Mouse (Mus musculus) cerebellum, postnatal 36 days (tissue): ENCODE measurements around the gene Hapln2.
A peak's percentile ranks its signal among the peaks of the same experiment; 100 is the strongest.

Experiments
- DNase-seq, 2 experiments: peaks; one replicate each; pipeline ENCODE4 v3.0.0; 2021 to 2022; ENCODE audit warnings: mixed read lengths in 2 of 2

The Hapln2 gene

DNA sequence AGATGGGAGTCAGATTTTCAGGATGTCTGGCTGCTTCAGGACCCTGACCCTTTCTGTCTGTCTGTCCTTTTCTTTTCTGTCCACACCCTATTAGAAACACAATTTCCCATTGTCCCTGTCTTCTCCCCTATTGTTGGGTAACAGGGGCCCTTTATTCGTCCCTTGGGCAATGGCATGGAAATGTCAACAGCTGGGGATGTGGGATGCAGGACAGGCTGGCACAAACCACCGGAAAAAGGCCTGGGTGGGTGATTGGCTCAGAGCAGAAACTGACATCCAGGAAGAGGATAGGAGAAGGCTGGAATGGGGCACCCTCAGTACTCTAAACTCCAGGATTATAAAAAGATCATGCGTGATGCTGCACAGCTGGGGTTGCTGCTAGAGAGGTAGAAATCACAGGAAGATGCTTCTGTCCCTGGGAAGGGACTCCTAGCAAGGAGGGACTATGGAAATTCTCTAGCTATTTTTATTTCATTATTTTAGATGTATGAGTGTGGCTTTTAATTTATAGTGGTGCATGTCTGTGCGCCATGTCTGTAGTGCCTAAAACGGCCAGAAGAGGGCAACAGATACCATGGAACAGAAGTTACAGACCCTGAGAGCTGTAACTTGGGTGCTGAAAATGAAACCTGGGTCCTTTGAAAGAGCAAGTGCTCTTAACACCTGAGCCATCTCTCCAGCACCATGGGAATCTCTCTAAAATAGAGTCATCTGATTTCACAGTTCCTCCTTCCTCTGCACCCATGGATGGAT, at the start of gene Hapln2:
Gene Hapln2 (minus strand): TSS at position 150 of the 753 bp plus-strand sequence.
- DNase-seq = no peak

DNA sequence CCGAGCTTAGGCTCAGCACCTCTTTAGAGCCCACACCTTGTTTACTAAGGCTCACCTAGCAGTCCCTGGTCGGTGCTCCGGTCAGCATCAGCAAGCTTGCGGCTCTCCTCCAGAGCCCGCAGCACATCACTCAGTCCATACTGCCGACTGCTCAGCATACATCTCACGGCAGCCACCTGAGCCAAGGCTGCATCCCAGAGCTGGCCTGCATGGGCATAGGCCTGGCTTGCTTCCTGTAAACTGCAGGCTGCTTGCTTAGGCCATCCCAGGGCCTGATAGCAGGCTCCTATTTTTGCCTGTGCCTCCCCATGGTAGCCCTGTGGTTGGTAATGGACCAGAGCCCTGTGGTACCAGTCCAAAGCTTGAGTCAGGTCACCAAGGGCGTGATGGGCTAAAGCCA, 47.4 kb upstream of the Hapln2 start:
- no peak for DNase-seq

DNA sequence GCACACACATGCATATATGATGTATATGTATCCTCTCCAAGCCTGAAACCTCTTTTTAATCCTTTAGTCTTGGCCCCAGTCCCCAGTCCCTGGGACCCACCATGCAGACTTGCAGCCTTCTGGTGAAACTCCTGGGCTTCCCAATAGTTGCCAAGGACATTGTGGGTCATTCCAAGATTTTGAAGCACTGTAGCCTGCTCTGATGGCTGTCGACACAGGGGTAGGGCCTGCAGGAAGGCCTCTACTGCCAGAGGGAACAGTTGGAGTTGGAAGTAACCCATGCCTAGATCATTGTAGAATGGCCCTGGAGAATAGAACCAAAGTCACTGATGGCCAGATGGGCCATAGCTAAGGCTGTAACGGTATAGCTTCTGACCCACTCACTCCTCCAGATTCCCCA, 47.0 kb upstream of the Hapln2 start:
- DNase-seq = no peak

DNA sequence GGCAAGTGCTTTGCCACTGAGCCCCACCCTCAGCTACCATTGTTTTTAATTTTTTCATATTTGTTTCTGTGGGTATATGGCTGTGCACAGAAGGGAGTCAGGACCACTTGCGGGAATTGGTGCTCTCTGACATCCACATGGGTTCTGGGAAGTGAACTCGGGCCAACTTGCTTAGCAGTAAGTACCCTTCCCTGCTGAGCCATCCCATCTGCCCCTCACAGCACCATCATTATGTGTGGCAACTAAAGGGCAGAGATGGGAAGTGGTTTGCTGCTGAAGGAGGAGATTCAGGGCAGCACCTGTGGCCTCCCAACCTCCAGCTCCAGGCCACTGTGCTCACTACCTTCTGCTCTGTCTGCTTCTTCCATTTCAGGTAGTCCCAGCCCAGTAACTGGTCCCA, 46.2 kb upstream of the Hapln2 start:
- no peak for DNase-seq

DNA sequence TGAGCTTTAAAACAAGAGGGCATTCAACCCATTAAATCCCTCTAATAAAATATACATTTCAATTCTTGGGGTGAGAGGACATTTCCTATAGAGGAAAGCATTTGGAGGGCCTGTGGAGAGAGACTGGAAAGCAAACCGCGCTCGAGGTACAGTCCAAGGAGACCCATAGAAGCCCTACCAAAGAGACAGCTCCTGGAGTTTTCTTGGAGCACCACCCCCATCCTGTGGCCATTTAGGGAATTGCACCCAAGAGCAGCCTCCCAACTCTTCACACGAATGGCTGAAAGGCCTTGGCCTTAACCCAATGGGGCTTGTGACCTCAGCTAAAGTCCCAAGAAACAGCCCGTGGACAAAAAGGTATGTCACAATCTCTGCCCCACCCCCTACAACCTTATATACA, 44.4 kb upstream of the Hapln2 start:
- DNase-seq = peak; percentile 91 to 95

DNA sequence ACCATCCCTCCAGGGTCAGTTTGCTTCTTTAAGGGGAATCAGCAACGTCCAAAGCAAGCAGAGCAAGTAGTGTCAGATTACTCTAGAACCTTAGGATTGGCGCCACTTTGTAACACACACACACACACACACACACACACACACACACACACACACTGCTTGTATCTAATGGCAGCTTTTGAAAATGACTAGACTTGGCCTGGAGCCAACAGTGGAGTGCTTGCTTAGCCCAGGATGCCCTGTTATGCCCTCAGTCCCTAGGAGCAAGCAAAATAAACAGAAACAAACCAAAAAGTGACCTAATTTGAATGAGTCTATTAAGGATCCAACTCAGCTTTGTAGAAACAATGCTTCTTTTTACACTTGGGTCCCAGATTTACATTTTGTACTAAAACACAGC, 41.0 kb upstream of the Hapln2 start:
- DNase-seq = no peak

DNA sequence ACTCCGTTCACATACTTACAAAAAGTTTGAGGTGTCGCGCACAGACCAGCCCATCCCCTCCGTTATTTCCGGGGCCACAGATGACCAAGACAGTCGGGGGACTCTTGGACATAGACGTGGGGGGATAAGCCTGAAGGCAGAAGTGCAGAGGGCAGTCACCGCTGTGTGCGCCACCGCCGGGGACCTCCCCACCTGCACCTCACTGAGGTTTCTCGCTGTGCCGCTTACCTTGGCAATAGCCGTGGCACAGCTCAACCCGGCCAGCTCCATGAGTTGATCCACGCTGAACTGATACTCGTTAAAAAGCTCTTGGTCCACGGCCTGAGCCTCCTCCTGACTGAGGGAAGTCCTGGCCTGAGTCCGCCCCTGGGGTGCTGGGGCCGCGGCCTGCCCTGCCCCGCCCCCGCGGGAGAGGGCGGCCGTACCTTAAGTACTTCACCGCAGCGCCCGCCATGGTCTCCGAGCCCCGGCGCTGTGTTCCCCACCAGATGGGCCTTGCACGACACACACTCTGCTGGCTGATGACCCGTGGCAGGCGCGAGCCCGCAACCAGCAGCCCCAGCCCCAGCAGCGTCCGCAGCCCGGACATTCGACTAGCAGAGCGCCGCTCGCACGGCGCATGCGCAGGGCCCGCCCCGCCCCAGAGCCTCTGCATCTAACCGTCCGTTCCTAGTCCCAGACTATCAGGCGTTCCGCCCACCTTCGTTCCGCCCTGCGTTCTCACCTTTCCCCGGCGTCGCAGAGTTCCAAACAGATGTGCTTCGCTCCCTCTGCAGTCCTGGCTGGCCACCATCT, 30.7 kb upstream of the Hapln2 start, which contains the start of gene Naxe:
Gene Naxe (minus strand): TSS at position 594 of the 795 bp plus-strand sequence.
- DNase-seq = peak; percentile 80 to 88

DNA sequence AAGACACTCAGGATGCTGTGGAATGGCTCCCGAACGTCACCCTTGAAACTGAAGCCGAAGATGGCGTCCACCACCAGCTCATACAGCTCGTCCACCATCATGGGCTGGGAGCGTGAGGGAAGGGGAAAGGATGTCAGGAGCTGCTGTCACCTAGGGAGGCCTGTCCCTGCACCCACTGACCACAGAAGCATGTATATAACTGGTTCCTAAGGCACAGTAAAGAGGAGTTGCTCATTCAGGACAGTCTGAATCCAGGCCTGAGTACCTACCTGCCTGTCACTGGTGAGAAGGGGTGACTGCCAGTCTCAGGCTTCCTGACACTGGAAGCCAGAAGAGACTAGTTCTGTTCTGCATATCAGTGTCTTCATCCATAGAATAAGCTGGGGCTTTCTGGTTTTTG, 29.6 kb upstream of the Hapln2 start:
- DNase-seq = no peak

DNA sequence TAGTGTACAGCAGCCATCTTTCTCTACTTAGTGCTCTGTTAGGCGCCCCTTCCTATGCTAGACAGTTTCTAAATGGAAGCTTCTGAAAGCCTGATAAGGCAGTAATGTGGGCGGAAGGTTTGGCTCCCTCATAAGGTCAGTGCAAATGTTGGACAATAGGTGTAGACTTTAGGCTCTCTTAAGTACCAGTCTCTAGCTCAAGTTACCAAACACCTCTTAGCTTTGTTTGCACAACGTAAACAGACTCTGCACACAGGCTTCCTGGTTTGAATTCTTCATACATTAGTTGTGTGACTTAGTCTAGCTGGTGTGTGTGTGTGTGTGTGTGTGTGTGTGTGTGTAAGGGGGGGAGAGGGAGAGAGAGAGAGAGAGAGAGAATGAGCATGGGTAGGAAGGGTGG, 22.1 kb upstream of the Hapln2 start:
- DNase-seq = no peak

DNA sequence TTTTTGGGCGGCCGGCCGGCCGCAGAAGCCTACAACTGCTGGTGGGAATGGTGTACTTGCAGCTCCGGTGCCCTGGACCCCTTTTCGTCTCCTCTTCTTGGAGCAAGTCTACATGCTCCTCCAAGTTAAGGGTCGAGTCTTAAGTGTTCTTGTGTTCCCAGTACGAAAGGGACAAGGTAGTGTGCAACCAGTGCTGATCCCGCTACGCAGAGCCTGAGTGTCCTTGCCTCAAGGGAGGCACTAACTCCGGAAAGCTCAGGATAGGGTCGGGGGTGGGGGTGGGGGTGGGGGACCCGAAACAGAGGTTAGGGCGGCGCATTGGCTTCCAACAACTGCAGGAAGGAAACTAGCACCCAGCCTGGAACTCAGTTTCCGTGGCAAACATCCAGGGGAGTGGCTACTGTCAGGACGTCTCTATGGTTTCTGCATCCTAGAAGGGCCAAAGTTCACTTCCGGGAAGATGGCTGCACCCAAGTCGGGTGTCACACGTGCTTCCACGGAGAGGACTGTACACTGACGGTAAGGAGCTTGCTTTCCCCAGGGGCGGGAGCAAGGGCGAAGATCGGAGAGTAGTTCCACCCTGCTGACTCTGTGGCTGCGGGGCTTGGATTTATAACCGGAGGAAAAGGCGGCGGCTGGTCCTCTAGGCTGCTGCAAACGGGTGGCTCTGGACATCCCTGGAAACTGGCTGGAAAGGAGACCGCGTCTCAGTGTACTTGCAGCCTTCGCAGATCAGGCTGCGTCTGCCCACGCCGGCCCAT, 15.5 kb upstream of the Hapln2 start, which contains the start of gene Gpatch4:
Gene Gpatch4 (plus strand): TSS at position 448 of the 761 bp plus-strand sequence.
- peak; percentile 78 to 85 for DNase-seq

DNA sequence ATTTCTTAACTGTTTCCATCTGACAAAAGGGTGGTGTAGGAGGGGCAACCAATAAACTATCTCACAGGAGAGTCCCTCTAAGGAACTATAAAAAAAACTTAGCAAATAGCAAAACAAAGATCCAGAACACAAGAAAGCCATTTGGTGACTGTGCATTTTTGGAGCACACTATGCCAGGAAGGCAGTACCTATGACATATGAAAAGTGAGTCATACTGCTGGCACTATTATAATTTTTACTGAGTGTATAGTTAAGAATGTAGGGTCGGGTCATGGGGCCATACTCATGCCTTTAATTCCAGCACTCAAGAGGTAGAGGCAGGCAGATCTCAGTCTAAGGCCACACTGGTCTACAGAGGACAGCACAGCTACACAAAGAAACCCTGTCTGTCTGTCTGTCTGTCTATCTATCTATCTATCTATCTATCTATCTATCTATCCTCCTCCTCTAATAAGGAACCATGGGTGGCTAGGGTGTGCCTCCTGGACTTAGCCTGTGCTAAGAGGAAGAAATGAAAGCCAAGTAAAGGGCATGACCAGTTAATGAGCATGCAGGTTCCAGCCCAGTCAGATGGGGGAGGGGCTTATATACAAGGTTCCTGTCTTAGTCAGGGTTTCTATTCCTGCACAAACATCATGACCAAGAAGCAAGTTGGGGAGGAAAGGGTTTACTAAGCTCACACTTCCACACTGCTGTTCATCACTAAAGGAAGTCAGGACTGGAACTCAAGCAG, 8.3 kb upstream of the Hapln2 start:
- DNase-seq = no peak

DNA sequence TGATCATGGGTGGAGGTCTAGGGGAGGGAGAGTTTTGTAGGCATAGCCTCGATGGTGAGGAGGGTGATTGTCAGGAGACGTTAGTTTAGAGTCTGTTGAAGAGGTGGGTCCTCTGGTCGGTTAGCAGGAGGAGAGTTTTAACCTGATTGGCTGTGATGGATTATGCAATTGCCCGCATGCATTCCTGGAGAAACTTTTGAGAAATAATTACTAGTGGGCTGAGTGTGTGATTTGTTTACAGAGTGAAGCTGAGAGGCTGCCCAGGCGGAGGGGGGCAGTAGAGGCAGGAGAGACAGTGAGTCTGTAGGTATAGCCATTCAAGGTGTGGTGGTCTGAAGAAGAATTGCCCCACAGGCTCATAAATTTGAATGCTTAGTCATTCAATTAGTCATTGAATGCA, 6.1 kb upstream of the Hapln2 start:
- DNase-seq = no peak

DNA sequence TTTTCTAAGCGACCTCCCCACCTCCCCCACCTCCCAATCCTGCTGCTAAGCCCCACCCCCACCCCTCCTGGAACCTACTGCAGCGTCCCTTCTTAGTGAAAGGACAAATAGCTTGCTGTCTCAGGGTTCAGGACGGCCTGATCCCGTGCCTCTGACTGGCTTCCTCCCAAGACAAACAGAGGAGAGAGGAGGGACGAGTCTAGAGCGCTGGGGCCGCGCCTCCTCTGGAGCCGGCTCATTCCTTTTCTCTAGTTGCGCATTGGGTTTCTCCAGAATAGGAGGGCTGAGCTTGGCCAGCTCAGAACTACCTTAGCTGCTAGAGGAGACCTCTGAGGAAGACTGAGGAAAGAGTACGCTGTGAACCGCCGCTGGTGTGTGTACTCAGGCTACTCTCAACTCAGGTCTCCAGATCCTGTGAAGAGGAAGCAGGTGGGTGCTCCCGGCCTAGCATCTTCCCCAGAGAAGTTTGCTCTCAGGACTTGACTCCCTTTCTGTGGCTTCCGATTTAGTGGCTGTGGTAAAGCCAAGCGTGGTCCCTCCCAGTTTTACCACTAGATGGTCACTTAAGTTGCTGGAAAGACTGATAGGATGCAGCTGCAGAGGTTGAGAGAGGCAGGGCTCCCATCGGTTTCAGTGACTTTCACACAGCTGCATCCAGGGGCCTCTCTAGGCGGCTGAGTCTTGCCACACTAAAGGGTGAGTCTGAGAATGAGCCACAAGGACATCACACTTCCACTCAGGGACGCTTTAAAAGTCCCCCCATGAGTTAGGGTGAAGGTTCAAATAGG, 3.4 kb upstream of the Hapln2 start:
- peak in 1 of 2 experiments; percentile 12 for DNase-seq

DNA sequence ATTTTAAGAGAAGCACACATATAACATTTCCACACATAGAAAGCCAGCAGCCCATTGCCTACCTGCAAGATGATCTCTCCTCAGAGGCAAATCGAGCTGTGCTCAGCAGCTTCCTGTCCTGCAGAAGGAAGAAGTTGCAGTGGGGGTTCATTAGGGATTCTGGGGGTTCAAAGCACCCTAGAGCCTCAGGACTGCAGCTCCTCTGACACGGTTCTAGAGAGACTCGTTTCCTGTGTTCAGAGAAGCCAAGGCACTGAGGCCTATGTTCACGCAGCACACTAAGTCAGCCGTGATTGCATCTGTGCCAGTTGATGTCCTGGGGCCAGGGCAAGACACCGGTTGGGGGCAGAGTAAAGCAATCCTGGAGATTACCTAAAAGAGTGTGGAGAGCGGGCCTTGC, 560 bp downstream of the Hapln2 start:
- DNase-seq = no peak

DNA sequence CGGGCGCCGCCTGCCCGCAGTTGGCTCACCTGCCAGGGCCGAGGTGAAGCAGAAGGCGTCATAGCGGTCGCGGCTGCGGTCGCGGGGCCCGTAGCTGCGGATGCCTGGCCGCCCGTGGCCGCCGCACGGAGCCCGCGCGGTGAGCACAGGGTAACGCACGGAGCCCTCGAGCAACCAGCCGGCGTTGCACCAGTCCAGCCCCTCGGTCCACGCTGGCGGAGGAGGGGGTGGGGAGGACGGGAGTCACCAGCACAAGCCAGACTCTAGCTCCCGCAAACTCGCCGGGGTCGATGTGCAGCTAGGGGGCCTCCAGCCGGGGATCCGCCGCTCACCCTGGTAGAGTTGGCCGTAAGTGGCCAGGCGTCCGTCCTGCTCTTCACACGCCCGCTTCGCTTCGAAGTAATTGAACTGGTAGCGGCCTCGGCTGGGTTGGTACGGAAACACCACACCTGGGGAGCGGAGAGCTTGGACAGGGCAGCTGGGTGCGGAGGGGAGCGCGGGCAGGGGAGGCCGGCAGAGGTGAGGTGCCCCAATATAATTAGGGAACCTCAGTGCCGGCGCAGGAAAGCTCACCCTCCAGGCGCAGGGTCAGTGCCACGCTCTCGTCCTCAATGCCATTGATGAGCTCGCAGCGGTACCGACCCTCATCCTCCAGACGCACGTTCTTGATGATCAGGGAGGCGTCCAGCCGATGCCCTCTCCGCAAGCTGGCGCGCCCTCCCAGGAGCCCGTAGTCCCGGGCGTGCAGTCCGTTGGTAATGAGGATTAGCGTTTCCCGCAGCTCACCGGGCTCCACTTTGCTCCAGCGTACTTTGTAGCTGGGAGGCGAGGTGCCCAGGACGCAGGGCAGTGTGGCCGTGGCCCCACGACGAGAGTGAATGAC, 4.0 kb downstream of the Hapln2 start:
- DNase-seq = no peak

DNA sequence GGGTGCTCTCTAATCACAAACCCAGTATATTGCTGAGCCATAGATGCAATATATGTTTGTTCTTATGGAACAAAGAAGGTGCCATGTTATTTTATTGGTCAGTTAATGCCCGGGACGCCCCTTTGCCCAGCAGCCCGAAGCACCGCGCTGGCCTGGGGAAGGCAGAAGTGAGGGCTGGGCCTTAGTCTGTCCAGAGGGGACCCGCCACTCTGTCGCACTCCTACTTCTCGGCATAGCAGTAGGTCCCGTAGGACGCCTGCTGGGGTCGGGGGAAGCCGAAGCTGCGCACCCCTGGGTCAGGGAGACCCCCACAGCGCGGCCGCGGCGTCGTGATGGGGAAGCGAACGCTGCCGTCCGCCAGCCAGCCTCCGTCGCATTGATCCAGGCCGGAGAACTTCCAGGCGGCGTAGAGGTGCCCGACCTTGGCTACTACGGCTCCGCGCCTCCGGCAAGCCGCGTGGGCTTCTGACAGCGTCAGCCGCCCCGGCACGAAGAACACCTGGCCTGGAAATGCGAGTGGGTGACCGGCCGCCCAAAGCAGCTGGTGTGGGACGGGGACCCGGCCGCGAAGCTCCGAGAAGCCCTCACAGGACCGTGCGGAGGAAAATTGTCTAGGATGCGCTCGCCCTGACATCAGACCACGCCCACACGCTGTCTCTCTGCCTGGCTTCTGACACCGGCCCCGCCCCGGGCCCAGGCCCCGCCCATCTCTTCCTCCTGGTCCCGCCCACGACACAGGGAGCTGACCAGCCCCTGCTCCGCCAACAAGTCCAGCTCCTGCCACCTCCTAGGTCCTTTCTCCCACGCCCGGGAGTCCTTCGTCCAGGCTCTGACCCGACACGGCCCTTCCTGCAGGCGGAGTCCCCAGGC, 4.8 kb downstream of the Hapln2 start:
- peak; percentile 90 to 93 for DNase-seq

DNA sequence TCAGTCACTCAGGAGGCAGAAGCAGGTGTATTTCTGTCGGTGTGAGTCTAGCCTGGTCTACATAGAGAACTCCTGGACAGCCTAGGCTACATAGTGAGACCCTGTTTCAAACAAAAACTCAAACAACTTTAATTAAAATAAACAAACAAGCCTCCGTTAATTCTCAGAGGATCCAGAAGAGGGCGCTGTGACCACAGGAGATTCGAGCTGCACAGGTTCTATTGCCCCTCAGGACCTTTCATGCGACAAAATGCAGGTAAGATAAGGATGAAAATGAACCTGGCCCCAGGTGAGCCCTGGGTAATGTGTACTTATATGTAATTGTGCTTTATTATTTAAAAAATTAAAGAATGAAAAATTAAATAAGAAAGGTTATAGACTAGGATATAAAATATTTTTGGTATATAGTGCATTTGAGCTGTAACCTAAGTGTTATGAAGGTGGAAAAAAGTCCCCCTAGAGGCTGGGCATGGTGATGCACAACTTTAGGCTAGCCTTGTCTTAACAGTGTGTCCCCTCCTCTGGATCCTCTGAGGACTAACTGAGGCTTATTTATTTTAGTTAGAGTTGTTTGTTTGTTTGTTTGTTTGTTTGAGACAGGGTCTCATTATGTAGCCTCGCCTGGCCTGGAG, 16.6 kb downstream of the Hapln2 start:
- DNase-seq = peak; percentile 33 to 50

DNA sequence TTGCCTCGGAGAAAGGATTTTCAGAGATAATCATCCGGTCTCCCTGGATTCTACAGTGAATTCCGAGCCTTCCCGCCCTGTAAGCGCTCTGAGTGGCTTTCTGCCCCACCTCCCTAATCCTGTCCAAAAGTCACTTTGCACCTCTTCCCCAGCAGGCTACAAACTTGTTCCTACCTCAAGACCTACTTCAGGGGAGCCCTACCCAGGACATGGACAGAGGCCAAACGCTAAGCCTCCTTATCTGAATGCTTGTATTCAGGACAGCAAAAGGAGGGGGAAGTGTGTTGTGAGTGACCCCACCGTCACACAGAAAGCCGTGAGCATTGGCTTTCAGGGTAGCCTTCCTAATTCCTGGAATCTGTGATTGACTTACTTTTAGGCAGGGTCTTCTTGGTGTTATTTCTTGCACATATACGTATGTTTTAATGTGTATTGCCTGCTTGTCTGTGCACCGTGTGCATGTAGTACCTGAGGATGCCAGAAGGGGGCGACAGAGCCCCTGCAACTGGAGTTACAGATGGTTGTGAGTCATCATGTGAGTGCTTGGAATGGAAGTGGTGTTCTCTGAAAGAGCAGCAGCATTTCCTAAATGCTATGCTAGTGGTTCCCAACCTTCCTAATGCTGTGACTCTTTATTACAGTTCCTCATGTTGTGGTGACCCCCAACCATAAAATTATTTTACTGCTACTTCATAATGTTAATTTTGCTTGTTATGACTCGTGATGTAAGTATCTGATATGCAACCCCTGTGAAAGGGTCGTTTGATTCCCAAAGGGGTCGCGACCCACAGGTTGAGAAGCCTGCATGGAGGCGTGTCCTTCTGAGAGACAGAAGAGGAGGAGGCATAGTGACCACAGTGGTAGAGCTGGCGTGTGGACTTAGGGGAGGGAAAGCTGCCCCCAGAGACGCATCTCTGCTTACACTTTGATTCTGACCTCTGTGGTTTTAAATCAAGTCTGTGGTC, 21.3 kb downstream of the Hapln2 start:
- no peak for DNase-seq
